ENCODE assay signal across 1 mouse cellular context in the genomic region with DNA sequence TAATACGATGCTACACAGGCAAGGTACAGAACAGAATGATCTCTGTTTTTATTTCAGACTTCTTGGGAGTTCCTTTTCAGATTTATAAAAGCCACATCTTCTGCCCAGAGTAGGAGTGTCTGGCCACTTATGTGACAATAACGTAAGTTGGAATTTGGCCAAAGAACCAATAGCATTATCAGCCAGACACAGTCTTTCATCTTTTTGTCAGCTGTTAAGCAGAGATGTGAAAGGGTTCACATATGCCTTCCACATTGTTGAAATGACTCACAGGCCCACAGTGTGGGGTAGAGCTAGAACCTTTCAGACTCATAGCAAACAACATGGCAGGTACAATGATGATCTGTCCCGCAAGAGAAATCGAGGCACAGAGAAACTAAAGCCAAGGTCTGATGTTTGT.
TF ChIP-seq lines count a peak whose summit lies in the region.

No protein-coding gene starts in this region.

TF ChIP-seq in MEL, 35 proteins besides CTCF, POLR2A, EP300 and RAD21 (continued from another document):
- TF ChIP-seq ZMIZ1 (IDR thresholded peaks at IDR 0.05; ENCODE audit: low read depth, low read length) (no peak), TCF12 (IDR thresholded peaks at IDR 0.05; ENCODE audit: low read depth, low read length) (peak; percentile 97), ELF1 (IDR thresholded peaks at IDR 0.05; ENCODE audit: low read depth, low read length) (no peak), MAZ (IDR thresholded peaks at IDR 0.05; ENCODE audit: low read depth, low read length) (no peak), NELFE (IDR thresholded peaks at IDR 0.05; ENCODE audit: low read depth, low read length) (no peak), POLR2AphosphoS5 (IDR thresholded peaks at IDR 0.05; ENCODE audit: borderline replicate concordance, low read depth, low read length) (no peak), E2F4 (IDR thresholded peaks at IDR 0.05; ENCODE audit: borderline replicate concordance, low read depth, low read length) (no peak), USF1 (IDR thresholded peaks at IDR 0.05; ENCODE audit: low read depth, low read length) (no peak), BHLHE40 (IDR thresholded peaks at IDR 0.05; ENCODE audit: borderline replicate concordance, low read depth, low read length) (peak; percentile 64; the same call in 1 of the 2 replicates), MAFK (IDR thresholded peaks at IDR 0.05; ENCODE audit: borderline replicate concordance, low read depth, low read length) (peak; percentile 82; the same call in 1 of the 2 replicates), ETS1 (IDR thresholded peaks at IDR 0.05; ENCODE audit: low read depth, low read length) (peak; percentile 100)
